Mouse (Mus musculus): ENCODE measurements around the gene Cd274.

Cd274 gene

DNA sequence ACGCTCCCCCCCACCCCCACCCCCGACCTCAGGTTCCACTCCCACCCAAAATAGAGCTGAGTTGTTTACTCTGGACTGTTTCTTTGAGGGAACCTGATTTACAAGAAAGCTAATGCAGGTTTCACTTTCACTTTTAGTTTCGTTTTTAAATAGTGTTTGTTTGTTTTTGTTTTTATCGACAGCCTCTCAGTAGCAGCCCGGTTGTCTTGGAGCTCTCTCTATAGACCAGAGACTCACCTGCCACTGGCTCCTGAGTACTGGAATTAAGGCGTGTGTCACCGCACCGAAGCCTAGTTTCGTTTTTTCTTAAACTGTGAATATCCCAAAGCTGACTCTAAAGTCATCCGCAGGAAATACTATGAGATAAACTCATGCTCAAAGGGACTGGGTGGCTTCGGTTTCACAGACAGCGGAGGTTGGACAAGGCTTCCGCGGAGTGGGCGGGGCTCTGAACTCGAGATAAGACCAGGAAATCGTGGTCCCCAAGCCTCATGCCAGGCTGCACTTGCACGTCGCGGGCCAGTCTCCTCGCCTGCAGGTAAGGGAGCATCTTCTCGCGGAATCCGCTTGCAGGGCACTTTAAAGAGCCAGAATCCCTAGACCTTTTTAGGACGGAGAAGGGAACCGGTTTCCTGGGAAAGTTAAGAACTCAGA, at the start of gene Cd274, which contains the start of gene Plgrkt:
Gene Cd274 (plus strand): TSS at position 487 of the 654 bp plus-strand sequence.
Gene Plgrkt (minus strand): TSS at position 422 of the 654 bp plus-strand sequence.
- DNase-seq (ENCODE audit: low read depth in 1 of 2, low spot score in 2 of 2), result peak; percentile 31 to 58

- DNase-seq (ENCODE audit: low read depth in 1 of 2, low spot score in 2 of 2), result no peak
Measured at GRCm38 (mm10) chr19:29323416-29324049, 43.7 kb upstream of the Cd274 start.

DNA sequence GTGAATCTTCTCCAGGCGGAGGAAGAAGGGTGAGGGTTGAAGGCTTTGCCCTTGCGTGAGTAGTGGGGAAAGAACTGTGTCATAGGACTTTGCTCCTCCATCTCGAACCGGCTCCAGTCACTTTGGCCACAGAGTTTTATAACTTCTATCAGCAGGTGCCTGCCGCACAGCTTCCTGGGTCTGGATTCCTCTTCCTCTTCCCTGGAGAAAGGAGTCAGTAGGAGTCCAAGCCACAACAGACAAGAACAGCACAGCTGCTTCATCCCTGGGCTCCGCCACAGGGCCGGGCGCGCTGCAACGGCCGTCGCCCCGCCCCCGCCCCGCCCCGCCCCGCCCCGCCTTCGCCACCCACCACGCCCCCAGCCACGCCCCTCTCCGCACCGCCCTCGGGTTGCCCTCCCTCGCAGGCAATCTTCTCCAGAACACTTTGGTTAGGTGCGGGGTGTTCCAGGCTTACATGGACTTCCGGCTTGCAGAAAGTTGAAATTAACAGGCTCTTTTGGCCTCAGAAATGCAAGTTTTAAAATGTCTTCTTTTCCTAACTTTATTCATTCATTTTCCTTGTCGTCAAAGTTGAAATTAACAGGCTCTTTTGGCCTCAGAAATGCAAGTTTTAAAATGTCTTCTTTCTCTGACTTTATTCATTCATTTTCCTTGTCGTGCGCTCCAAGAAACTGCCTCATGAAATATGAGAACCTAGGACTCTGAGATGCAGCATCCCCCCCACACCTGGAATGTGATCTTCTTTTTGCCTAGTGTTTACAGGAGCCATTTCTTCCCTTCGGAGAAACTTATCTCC, 42.0 kb upstream of the Cd274 start, which contains the start of gene Insl6:
Gene Insl6 (minus strand): TSS at position 304 of the 799 bp plus-strand sequence.
- DNase-seq (ENCODE audit: low read depth in 1 of 2, low spot score in 2 of 2), result peak in 1 of 2 experiments; percentile 19

DNA sequence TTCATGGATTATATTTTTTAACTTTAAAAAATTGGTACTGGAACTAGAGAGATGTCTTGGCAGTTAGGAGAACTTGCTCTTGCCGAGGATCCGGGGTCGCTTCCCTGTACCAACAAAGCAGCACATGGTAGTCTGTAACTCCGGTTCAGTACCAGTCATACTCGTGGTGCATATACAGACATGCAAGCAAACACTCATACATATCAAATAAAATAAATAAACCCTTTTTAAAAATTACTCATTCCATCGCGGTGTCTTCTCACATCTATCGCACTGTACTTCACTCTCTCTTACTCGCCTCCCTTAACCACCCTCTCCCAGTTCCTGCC, 41.4 kb upstream of the Cd274 start:
- DNase-seq (ENCODE audit: low read depth in 1 of 2, low spot score in 2 of 2), result no peak

DNA sequence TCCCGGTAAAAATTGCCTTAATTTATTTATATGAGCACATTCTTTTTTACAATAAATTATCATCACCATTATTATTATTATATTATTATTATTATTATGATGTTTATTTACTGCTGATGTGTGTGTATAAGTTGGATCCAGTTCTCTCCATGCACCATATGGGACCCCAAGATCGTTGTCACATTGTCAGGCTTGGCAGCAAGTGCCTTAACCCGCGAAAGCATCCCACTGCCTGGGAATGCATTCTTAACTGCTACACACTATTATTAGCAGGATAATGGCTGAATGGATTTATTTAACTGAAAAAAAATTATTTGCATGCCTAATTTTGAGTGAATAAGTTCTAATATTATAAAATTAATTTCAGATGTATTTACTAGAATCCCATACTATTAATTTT, 40.9 kb upstream of the Cd274 start:
- no peak for DNase-seq (ENCODE audit: low read depth in 1 of 2, low spot score in 2 of 2)

DNA sequence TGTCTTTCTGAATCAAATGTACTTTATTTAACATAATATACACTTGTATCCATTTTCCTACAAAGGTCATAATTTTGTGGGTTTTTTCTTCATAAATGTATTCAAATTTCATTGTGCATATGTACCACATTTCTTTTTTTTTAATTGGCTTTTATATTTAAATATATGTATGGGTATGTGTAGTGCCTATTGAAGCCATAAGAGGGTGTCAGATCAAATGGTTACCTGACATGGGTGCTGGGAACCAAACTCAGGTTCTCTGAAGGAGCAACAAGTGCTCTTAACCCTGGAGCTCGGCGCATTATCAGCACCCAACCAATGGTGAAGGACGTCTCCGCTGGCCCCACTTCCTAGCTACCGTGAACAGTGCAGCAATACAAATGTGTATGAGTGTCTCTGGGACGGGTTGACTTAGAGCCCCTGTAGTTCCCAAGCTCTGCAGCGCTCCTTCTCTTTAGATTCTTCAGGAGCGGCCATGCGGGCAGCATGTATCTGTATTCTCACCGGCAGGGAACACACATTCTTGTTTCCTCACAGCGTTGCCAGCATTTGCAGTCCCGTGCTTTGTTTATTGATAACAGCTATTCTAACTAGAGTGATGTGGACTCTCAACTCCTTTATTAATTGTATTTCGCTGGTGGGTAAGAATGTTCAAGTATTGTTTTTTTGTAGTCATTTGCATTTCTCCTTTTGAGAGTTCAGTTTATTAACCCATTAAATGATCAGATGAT, 40.3 kb upstream of the Cd274 start:
- no peak for DNase-seq (ENCODE audit: low read depth in 1 of 2, low spot score in 2 of 2)

DNA sequence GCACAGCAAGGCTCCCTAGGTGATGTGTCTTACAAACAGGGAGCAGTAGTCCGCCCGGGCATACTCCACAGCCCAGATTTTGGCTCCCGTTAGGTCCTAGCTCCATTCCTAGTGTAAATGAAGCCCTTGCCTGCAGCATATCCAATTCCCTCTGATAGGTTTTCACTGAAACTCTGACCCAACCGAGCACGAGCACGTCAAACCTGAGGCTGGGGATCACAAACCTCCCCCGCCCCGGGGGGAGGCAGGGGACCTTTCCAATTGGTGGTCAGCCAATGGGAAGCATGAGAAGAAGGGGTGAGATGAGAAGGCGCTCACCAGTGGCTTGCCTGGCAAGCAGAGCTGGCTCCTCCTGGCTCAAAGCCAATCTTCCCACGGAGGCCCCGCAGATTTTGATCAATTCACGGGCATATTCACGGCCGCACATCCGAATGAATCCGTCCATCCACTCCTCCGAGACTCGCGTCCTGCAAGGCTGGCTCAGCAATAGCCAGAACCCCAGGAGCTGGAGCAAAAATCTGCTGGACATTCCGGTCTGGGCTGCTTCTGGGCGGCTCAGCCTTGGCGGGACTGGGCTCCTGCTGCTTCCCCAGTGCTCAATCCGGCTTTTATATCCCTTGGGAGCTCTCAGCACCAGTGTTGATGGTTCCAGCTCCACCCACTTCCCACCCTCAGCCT, 33.0 kb upstream of the Cd274 start, which contains the start of gene Rln1:
Gene Rln1 (minus strand): TSS at position 603 of the 678 bp plus-strand sequence.
- DNase-seq (ENCODE audit: low read depth in 1 of 2, low spot score in 2 of 2), result no peak

- DNase-seq (ENCODE audit: low read depth in 1 of 2, low spot score in 2 of 2), result no peak
Measured at GRCm38 (mm10) chr19:29336624-29337023, 30.6 kb upstream of the Cd274 start.

- no peak for DNase-seq (ENCODE audit: low read depth in 1 of 2, low spot score in 2 of 2)
Measured at GRCm38 (mm10) chr19:29341029-29341428, 26.2 kb upstream of the Cd274 start.

- no peak for DNase-seq (ENCODE audit: low read depth in 1 of 2, low spot score in 2 of 2)
Measured at GRCm38 (mm10) chr19:29342281-29342680, 25.0 kb upstream of the Cd274 start.

- DNase-seq (ENCODE audit: low read depth in 1 of 2, low spot score in 2 of 2), result no peak
Measured at GRCm38 (mm10) chr19:29344868-29345267, 22.4 kb upstream of the Cd274 start.

DNA sequence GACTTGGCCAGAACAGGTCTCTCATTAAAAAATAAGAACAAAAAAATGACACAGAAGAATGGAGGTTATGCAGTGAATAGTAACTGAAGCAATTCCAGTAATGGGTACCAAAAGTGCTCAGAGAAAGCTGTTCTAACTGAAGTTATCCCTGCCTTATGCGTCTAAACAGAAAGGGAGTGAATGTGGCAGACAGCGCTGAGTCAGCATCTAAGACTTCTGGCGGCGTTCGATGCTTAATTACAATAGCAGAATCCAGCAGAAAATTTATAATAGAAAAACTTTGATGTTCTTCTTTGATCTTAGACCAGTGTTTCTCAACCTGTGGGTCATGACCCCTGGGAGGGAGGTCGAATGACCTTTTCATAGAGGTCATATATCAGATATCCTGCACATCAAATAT, 21.6 kb upstream of the Cd274 start:
- no peak for DNase-seq (ENCODE audit: low read depth in 1 of 2, low spot score in 2 of 2)

- DNase-seq (ENCODE audit: low read depth in 1 of 2, low spot score in 2 of 2), result no peak
Measured at GRCm38 (mm10) chr19:29350991-29351390, 16.3 kb upstream of the Cd274 start.

GRCm38 (mm10) chr19:29354895-29355877, 12.1 kb upstream of the Cd274 start:
- peak; percentile 50 to 74 for DNase-seq (ENCODE audit: low read depth in 1 of 2, low spot score in 2 of 2)

DNA sequence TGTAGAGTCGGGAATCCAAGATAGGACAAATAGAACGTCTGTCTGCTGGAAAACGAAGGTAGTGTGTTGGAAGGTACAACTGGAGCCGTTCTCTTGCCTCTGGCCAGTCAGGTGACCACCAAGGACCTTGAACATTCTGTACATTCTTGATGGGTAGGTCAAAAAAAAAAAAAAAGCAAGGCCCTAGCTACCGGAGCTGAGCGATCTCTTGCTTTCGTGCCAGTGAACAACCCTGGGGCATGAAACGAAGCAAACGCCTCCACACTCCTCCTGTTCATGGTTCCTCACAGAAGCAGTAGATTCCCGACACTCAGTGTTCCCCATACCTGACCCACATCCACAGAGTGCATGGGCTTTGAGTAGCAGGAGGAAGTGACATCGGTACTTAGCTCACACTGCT, 11.0 kb upstream of the Cd274 start:
- DNase-seq (ENCODE audit: low read depth in 1 of 2, low spot score in 2 of 2), result no peak

GRCm38 (mm10) chr19:29360251-29360650, 7.0 kb upstream of the Cd274 start:
- no peak for DNase-seq (ENCODE audit: low read depth in 1 of 2, low spot score in 2 of 2)

DNA sequence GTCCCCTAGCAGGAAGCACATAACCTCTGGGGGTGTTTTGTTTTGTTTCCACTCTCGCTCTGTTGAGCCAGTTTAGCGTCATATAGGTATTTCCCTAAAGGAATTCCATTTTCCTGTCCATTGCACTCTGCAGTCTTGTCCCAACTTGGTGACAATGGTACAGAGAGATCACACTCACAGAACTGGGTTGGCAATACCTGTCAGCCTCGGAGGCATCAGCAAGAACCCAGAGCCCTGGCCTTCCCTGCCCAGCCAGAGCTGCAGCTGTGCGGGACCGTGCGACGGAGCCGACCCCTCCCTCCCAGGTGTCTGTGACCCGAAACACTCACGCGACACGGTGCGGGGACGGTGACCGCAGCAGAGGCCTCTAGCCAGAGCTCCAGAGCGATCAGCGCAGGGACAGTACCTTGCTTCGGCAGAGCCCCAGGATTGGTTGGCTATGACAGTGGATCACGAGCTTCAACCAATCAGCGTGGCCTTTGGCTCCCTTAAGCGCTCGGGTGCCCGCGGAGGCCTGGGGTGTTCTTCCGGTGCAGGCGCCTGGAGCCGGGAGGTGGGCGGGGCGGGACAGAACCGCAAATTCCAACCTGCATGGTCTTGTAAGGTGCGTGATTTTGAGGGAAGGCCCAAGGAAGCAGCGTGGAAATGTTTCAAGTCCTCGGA, 5.7 kb upstream of the Cd274 start:
- DNase-seq (ENCODE audit: low read depth in 1 of 2, low spot score in 2 of 2), result peak; percentile 31 to 69

GRCm38 (mm10) chr19:29362173-29362930, 4.9 kb upstream of the Cd274 start:
- DNase-seq (ENCODE audit: low read depth in 1 of 2, low spot score in 2 of 2), result no peak
